Mouse (Mus musculus) C2C12 (cell line): Measurements from ENCODE around the gene Nrxn3.

Source experiments
- CEBPB ChIP-seq: IDR thresholded peaks from one replicate; pipeline ENCODE4 v1.6.1; 2011; ENCODE audit warnings: low read depth, mild to moderate bottlenecking, control low read depth, moderate library complexity
- CTCF ChIP-seq: IDR thresholded peaks from one replicate; pipeline ENCODE4 v1.5.1; 2011; ENCODE audit not compliant: control insufficient read depth, insufficient read depth, insufficient read length
- MAX ChIP-seq: IDR thresholded peaks from one replicate; pipeline ENCODE4 v1.6.1; 2011; ENCODE audit warnings: mild to moderate bottlenecking, control low read depth
- MYOD1 ChIP-seq: IDR thresholded peaks from one replicate; pipeline ENCODE4 v1.6.1; 2011; ENCODE audit warnings: low read depth; ENCODE audit not compliant: control insufficient read depth, insufficient read length
- MYOG ChIP-seq: IDR thresholded peaks from one replicate; pipeline ENCODE4 v1.6.1; 2011; ENCODE audit not compliant: control insufficient read depth, insufficient read length; ENCODE audit errors: extremely low read depth
- USF1 ChIP-seq: IDR thresholded peaks from one replicate; pipeline ENCODE4 v1.6.1; 2011; ENCODE audit warnings: low read depth, mild to moderate bottlenecking, control low read depth, moderate library complexity

DNA sequence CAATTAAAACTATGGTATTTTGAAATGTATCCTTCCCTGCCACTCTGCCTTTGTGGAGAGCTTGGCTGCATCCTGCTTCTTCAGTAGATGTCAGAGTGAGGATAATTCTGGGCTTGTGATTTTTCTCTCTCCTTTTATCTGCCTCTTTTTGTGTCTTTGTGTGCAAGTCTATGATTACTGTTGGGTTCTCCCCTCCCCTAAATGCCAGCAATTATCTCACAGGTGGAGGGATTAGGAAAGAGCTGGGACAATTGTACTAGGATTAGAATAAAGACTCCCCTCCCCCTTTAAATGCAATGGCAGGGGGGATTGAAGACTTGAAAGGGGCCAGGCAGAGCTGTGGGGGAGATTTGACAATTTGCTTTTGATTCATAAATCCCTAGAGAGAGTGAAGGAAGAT is 145.6 kb downstream of the Nrxn3 start:
- TF ChIP-seq CTCF (no peak), USF1 (no peak), CEBPB (no peak), MAX (no peak), MYOG (no peak), MYOD1 (no peak)
